In the genomic region with DNA sequence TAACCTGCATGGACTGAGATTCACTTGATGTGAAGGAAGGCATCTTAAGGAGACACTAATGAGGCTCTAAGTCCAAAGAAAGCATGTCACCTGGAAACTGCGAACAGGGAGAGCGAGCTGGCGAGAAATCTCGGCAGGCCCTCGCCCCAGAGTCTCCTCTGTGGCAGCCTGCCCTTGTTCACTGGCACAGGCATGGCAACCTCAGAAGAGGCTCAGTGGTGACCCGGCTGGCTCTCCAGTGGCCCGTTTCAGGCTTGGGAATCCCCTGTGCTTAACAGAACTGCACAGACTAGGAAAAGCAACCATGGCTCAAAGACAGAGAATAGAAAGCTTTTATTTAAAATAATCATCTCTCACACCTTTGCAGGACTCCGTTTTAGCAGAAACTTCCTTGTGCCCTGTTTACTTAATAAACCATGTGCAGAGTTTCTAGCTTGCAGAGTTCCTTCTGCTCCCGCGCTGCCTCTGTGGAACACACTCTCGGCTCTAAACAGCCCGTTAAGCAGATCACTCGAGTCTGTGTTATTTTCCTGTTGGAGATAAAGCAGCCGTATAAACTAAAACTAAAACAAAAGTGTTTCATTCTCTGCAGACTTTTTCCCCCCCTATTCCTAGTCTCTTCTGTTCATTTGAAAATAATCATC, we compare ENCODE assay signal across 12 mouse cellular contexts.
DNase-seq lines count a peak whose midpoint lies in the region; ATAC-seq and TF ChIP-seq lines count a peak whose summit lies in the region.
"Had no signal": no experiment of that assay in that cellular context is flagged by ENCODE, and none has a peak within 500 bp of the region (broad histone marks: within the 10 kb centered on the region; RNA-seq: fewer than 3 reads in every experiment).

No protein-coding gene starts in this region.

- no peaks in the 10 kb centered on the region for H3K36me3 ChIP-seq in embryonic facial prominence, embryonic 14.5 days (ENCODE audit: control insufficient read depth, insufficient read depth, low read length)
- H3K36me3 ChIP-seq in embryonic facial prominence, embryonic 10.5 days (replicated peaks): no peaks in the 10 kb centered on the region
- no peaks in the 10 kb centered on the region for H3K36me3 ChIP-seq in neural tube, embryonic 11.5 days (ENCODE audit: control insufficient read depth, insufficient read depth, low read length)
- no peaks in the 10 kb centered on the region for H3K36me3 ChIP-seq in hindbrain, postnatal 0 days (ENCODE audit: insufficient read depth, low read length)
- no peaks in the 10 kb centered on the region for H3K36me3 ChIP-seq in stomach, embryonic 14.5 days (ENCODE audit: control insufficient read depth, insufficient read depth, low read length)

- H3K4me3 ChIP-seq in embryonic facial prominence, embryonic 14.5 days (ENCODE audit: low read depth, low read length): no peak overlapping the region
- no peak overlapping the region for H3K4me3 ChIP-seq in embryonic facial prominence, embryonic 10.5 days
- H3K4me3 ChIP-seq in neural tube, embryonic 11.5 days (ENCODE audit: low read depth, low read length): no peak overlapping the region
- peak overlapping the region; percentile 11 for H3K4me3 ChIP-seq in hindbrain, postnatal 0 days (ENCODE audit: low read length)
- H3K4me3 ChIP-seq in stomach, embryonic 14.5 days (ENCODE audit: low read depth, low read length): no peak overlapping the region

- WGBS in embryonic facial prominence, embryonic 14.5 days: 58% methylated on average over 14 of the region's 14 CpGs
- 70% methylated on average over 14 of the region's 14 CpGs for WGBS in embryonic facial prominence, embryonic 10.5 days
- WGBS in neural tube, embryonic 11.5 days: 49% methylated on average over 14 of the region's 14 CpGs
- WGBS in hindbrain, postnatal 0 days: 15% methylated on average over 14 of the region's 14 CpGs
- WGBS in stomach, embryonic 14.5 days: 47% methylated on average over 14 of the region's 14 CpGs

- no peak for TF ChIP-seq CTCF in hindbrain, postnatal 0 days (IDR thresholded peaks at IDR 0.05; ENCODE audit: low read depth)

- no peak overlapping the region for H3K9ac ChIP-seq in embryonic facial prominence, embryonic 14.5 days (ENCODE audit: low read depth, low read length)
- 0 out of 2 replicates have a peak overlapping the region, but pooled peaks have one; percentile 2 for H3K9ac ChIP-seq in neural tube, embryonic 11.5 days (ENCODE audit: low read length)
- no peak overlapping the region for H3K9ac ChIP-seq in hindbrain, postnatal 0 days (replicated peaks; ENCODE audit: low read length)
- no peak overlapping the region for H3K9ac ChIP-seq in stomach, embryonic 14.5 days (replicated peaks; ENCODE audit: low read depth, low read length)

- ATAC-seq in embryonic facial prominence, embryonic 14.5 days (ENCODE audit: low read depth): no peak
- ATAC-seq in neural tube, embryonic 11.5 days (ENCODE audit: insufficient read depth, low FRiP score, low TSS enrichment): no peak
- ATAC-seq in hindbrain, postnatal 0 days: no peak
- ATAC-seq in stomach, embryonic 14.5 days (ENCODE audit: insufficient number of reproducible peaks, insufficient read depth, low FRiP score, low read depth): no peak

- no peaks in the 10 kb centered on the region for H3K4me1 ChIP-seq in embryonic facial prominence, embryonic 14.5 days (ENCODE audit: control insufficient read depth, insufficient read depth, low read length)
- H3K4me1 ChIP-seq in embryonic facial prominence, embryonic 10.5 days: peaks cover 15% of the 10 kb centered on the region
- peaks cover 3% of the 10 kb centered on the region; the same call in 1 of the 2 replicates for H3K4me1 ChIP-seq in neural tube, embryonic 11.5 days (ENCODE audit: control insufficient read depth, insufficient read depth, low read length)
- H3K4me1 ChIP-seq in hindbrain, postnatal 0 days (ENCODE audit: insufficient read depth, low read length): 0 out of 2 replicates have a peak, but pooled peaks cover 6% of the 10 kb centered on the region
- H3K4me1 ChIP-seq in stomach, embryonic 14.5 days (ENCODE audit: control insufficient read depth, insufficient read depth, low read length): no peaks in the 10 kb centered on the region

- H3K4me2 ChIP-seq in embryonic facial prominence, embryonic 14.5 days (ENCODE audit: low read depth, low read length): 0 out of 2 replicates have a peak overlapping the region, but pooled peaks have one; percentile 7
- H3K4me2 ChIP-seq in neural tube, embryonic 11.5 days (ENCODE audit: low read depth): peak overlapping the region; percentile 19; the same call in 1 of the 2 replicates
- peak overlapping the region; percentile 43 for H3K4me2 ChIP-seq in hindbrain, postnatal 0 days (ENCODE audit: low read depth, low read length)
- peak overlapping the region; percentile 16; the same call in 1 of the 2 replicates for H3K4me2 ChIP-seq in stomach, embryonic 14.5 days (replicated peaks; ENCODE audit: low read depth, low read length)

- DNase-seq in embryonic facial prominence, embryonic 14.5 days (ENCODE audit: low spot score): no peak
- no peak for DNase-seq in embryonic facial prominence, embryonic 10.5 days (ENCODE audit: low spot score)
- peak; percentile 31 for DNase-seq in neural tube, embryonic 11.5 days (ENCODE audit: low spot score)
- no peak for DNase-seq in neural tube, embryonic 10.5 days (ENCODE audit: extremely low spot score, low spot score)
- peak; percentile 30 for DNase-seq in hindbrain, postnatal 0 days (ENCODE audit: low spot score)
- no peak for DNase-seq in lung, adult 18-20 months
- no peak for DNase-seq in layer of hippocampus, adult 8-10 months (ENCODE audit: low spot score in 2 of 2)
- DNase-seq: adrenal gland, postnatal 25 days; B cell, adult 2 months; layer of hippocampus, adult 9-11 months; liver had no signal

- no peak overlapping the region for H3K27ac ChIP-seq in embryonic facial prominence, embryonic 14.5 days (replicated peaks; ENCODE audit: low read depth, low read length)
- H3K27ac ChIP-seq in embryonic facial prominence, embryonic 10.5 days (replicated peaks): no peak overlapping the region
- H3K27ac ChIP-seq in neural tube, embryonic 11.5 days (ENCODE audit: low read depth, low read length): peak overlapping the region; percentile 61
- no peak overlapping the region for H3K27ac ChIP-seq in hindbrain, postnatal 0 days
- H3K27ac ChIP-seq in stomach, embryonic 14.5 days (ENCODE audit: low read length): no peak overlapping the region

- H3K9me3 ChIP-seq in embryonic facial prominence, embryonic 14.5 days (ENCODE audit: control insufficient read depth, low read length): no peaks in the 10 kb centered on the region
- H3K9me3 ChIP-seq in embryonic facial prominence, embryonic 10.5 days: no peaks in the 10 kb centered on the region
- H3K9me3 ChIP-seq in neural tube, embryonic 11.5 days (ENCODE audit: control insufficient read depth, low read length): no peaks in the 10 kb centered on the region
- no peaks in the 10 kb centered on the region for H3K9me3 ChIP-seq in hindbrain, postnatal 0 days (ENCODE audit: low read length)
- H3K9me3 ChIP-seq in stomach, embryonic 14.5 days (ENCODE audit: control insufficient read depth, low read depth, low read length): no peaks in the 10 kb centered on the region

- H3K27me3 ChIP-seq in embryonic facial prominence, embryonic 14.5 days (replicated peaks; ENCODE audit: control insufficient read depth, insufficient read depth, low read length): no peaks in the 10 kb centered on the region; the same call in 1 of the 2 replicates
- H3K27me3 ChIP-seq in embryonic facial prominence, embryonic 10.5 days (replicated peaks; ENCODE audit: low read depth, poor library complexity, severe bottlenecking): peaks cover 45% of the 10 kb centered on the region
- no peaks in the 10 kb centered on the region for H3K27me3 ChIP-seq in neural tube, embryonic 11.5 days (ENCODE audit: control insufficient read depth, insufficient read depth, low read length)
- 0 out of 2 replicates have a peak, but pooled peaks cover under 1% of the 10 kb centered on the region for H3K27me3 ChIP-seq in hindbrain, postnatal 0 days (ENCODE audit: insufficient read depth, low read length)
- no peaks in the 10 kb centered on the region for H3K27me3 ChIP-seq in stomach, embryonic 14.5 days (ENCODE audit: control insufficient read depth, insufficient read depth, low read length)

Comparison
In these comparisons a context has a peak if more than half of its experiments do, and no peak if none do; other contexts are left out.
1. DNase-seq: peak in neural tube, embryonic 11.5 days (single experiment) and hindbrain, postnatal 0 days (single experiment); none in embryonic facial prominence, embryonic 14.5 days (single experiment), embryonic facial prominence, embryonic 10.5 days (single experiment), neural tube, embryonic 10.5 days (single experiment), lung, adult 18-20 months (0 of 2) and layer of hippocampus, adult 8-10 months (0 of 2).
2. Peak in every context shown above with its lines, with median percentiles within 50 percentile points of each other: H3K4me2 ChIP-seq.